Mouse (Mus musculus): Measurements from ENCODE around the gene Dnah12.
"Not testable (repeated sequence)": the region's sequence is repeated elsewhere in the genome, so short reads cannot be mapped to it uniquely, and the experiment has no call there.

The Dnah12 gene

GRCm38 (mm10) chr14:26719696-26720095 lies 26.6 kb downstream of the Dnah12 start:
- DNase-seq (ENCODE audit: inconsistent ontology term): not testable (repeated sequence)

GRCm38 (mm10) chr14:26724898-26725297 lies 31.8 kb downstream of the Dnah12 start:
- DNase-seq (ENCODE audit: inconsistent ontology term): no peak

- no peak for DNase-seq (ENCODE audit: inconsistent ontology term)
Measured at GRCm38 (mm10) chr14:26758566-26758965, 65.5 kb downstream of the Dnah12 start.

GRCm38 (mm10) chr14:26764827-26765226 lies 71.8 kb downstream of the Dnah12 start:
- no peak for DNase-seq (ENCODE audit: inconsistent ontology term)

GRCm38 (mm10) chr14:26768195-26768594 lies 75.1 kb downstream of the Dnah12 start:
- no peak for DNase-seq (ENCODE audit: inconsistent ontology term)

- DNase-seq (ENCODE audit: inconsistent ontology term): no peak
Measured at GRCm38 (mm10) chr14:26773536-26773935, 80.5 kb downstream of the Dnah12 start.

GRCm38 (mm10) chr14:26783731-26784130 lies 90.7 kb downstream of the Dnah12 start:
- DNase-seq (ENCODE audit: inconsistent ontology term): no peak

- no peak for DNase-seq (ENCODE audit: inconsistent ontology term)
Measured at GRCm38 (mm10) chr14:26785695-26786094, 92.6 kb downstream of the Dnah12 start.

- DNase-seq (ENCODE audit: inconsistent ontology term): no peak
Measured at GRCm38 (mm10) chr14:26794431-26794830, 101.4 kb downstream of the Dnah12 start.

GRCm38 (mm10) chr14:26798330-26798729 lies 105.3 kb downstream of the Dnah12 start:
- DNase-seq (ENCODE audit: inconsistent ontology term): no peak

GRCm38 (mm10) chr14:26799286-26799685 lies 106.2 kb downstream of the Dnah12 start:
- no peak for DNase-seq (ENCODE audit: inconsistent ontology term)

- no peak for DNase-seq (ENCODE audit: inconsistent ontology term)
Measured at GRCm38 (mm10) chr14:26805500-26805899, 112.4 kb downstream of the Dnah12 start.

GRCm38 (mm10) chr14:26812734-26813133 lies 119.7 kb downstream of the Dnah12 start:
- DNase-seq (ENCODE audit: inconsistent ontology term): no peak

GRCm38 (mm10) chr14:26813871-26814270 lies 120.8 kb downstream of the Dnah12 start:
- no peak for DNase-seq (ENCODE audit: inconsistent ontology term)

- DNase-seq (ENCODE audit: inconsistent ontology term): no peak
Measured at GRCm38 (mm10) chr14:26814908-26815307, 121.8 kb downstream of the Dnah12 start.

- no peak for DNase-seq (ENCODE audit: inconsistent ontology term)
Measured at GRCm38 (mm10) chr14:26816785-26817184, 123.7 kb downstream of the Dnah12 start.

GRCm38 (mm10) chr14:26826020-26826419 lies 132.9 kb downstream of the Dnah12 start:
- no peak for DNase-seq (ENCODE audit: inconsistent ontology term)

GRCm38 (mm10) chr14:26853053-26853452 lies 160.0 kb downstream of the Dnah12 start:
- no peak for DNase-seq (ENCODE audit: inconsistent ontology term)

GRCm38 (mm10) chr14:26854066-26854465 lies 161.0 kb downstream of the Dnah12 start:
- no peak for DNase-seq (ENCODE audit: inconsistent ontology term)

- no peak for DNase-seq (ENCODE audit: inconsistent ontology term)
Measured at GRCm38 (mm10) chr14:26858364-26858763, 165.3 kb downstream of the Dnah12 start.

- no peak for DNase-seq (ENCODE audit: inconsistent ontology term)
Measured at GRCm38 (mm10) chr14:26859024-26859423, 165.9 kb downstream of the Dnah12 start.

- no peak for DNase-seq (ENCODE audit: inconsistent ontology term)
Measured at GRCm38 (mm10) chr14:26867356-26867755, 174.3 kb downstream of the Dnah12 start.

GRCm38 (mm10) chr14:26868299-26868698 lies 175.2 kb downstream of the Dnah12 start:
- DNase-seq (ENCODE audit: inconsistent ontology term): no peak

GRCm38 (mm10) chr14:26878756-26879155 lies 185.7 kb downstream of the Dnah12 start:
- no peak for DNase-seq (ENCODE audit: inconsistent ontology term)

- no peak for DNase-seq (ENCODE audit: inconsistent ontology term)
Measured at GRCm38 (mm10) chr14:26879976-26880375, 186.9 kb downstream of the Dnah12 start.

All from Muller cell, postnatal 12 days (primary cell).